Mouse (Mus musculus): ENCODE measurements at regions not wholly inside any gene's neighbourhood (a gene's known extent, or its start where the extent isn't known, plus 50 kb on each side); places are given as distances from the start of the nearest gene placed in this dataset.

- TF ChIP-seq CHD1 (IDR thresholded peaks at IDR 0.05; ENCODE audit: low read depth, low read length) = no peak
Measured at GRCm38 (mm10) chr2:19055500-19055899, 57.4 kb downstream of the 4930426L09Rik start (continued).

GRCm38 (mm10) chr2:19057859-19058258, 59.7 kb downstream of the 4930426L09Rik start:
- no peak overlapping the region for H3K27ac ChIP-seq (ENCODE audit: control insufficient read depth, low read depth, low read length)

GRCm38 (mm10) chr2:19058765-19059164, 60.6 kb downstream of the 4930426L09Rik start:
- TF ChIP-seq ELF1 (IDR thresholded peaks at IDR 0.05; ENCODE audit: low read depth, low read length) = no peak
- TF ChIP-seq ETS1 (IDR thresholded peaks at IDR 0.05; ENCODE audit: low read depth, low read length) = no peak
- TF ChIP-seq TAL1 (IDR thresholded peaks at IDR 0.05; ENCODE audit: low read length) = peak; percentile 59
- peak; percentile 48 to 52 for TF ChIP-seq EP300 (IDR thresholded peaks at IDR 0.05; ENCODE audit: low read depth in 1 of 2, low read length in 2 of 2)
- no peak overlapping the region; a peak in 1 of 4 replicates for H3K4me3 ChIP-seq (ENCODE audit: control insufficient read depth in 1 of 2, insufficient read depth in 1 of 2, low read depth in 2 of 2, low read length in 2 of 2)
- peaks cover 11 to 25% of the 10 kb centered on the region in 2 experiments for H3K4me1 ChIP-seq (ENCODE audit: control insufficient read depth in 1 of 2, insufficient read depth in 2 of 2, low read length in 2 of 2)
- peak; percentile 41 for DNase-seq (ENCODE audit: low read depth, low spot score)
- H3K9me3 ChIP-seq (replicated peaks; ENCODE audit: insufficient read depth, low read length) = no peaks in the 10 kb centered on the region
- no peaks in the 10 kb centered on the region for H3K79me2 ChIP-seq (ENCODE audit: control insufficient read depth, insufficient read depth, low read length, poor library complexity)
- no peak overlapping the region for H3K9ac ChIP-seq (ENCODE audit: control insufficient read depth, low read depth, low read length, poor library complexity, severe bottlenecking)
- H3K36me3 ChIP-seq (ENCODE audit: control insufficient read depth in 1 of 2, insufficient read depth in 2 of 2, low read length in 2 of 2) = peaks cover 0 to 26% of the 10 kb centered on the region in 2 experiments; a peak in 2 of 4 replicates
- H3K27me3 ChIP-seq (ENCODE audit: control insufficient read depth in 1 of 2, insufficient read depth in 2 of 2, low read length in 2 of 2) = no peaks in the 10 kb centered on the region
- peak overlapping the region; percentile 24; the same call in 1 of the 2 replicates for H3K27ac ChIP-seq (ENCODE audit: control insufficient read depth, low read depth, low read length)

More at GRCm38 (mm10) chr2:19057859-19058258, 59.7 kb downstream of the 4930426L09Rik start:
- no peaks in the 10 kb centered on the region for H3K79me2 ChIP-seq (ENCODE audit: control insufficient read depth, insufficient read depth, low read length, poor library complexity)
- DNase-seq (ENCODE audit: low read depth, low spot score) = no peak
- H3K27me3 ChIP-seq (ENCODE audit: control insufficient read depth in 1 of 2, insufficient read depth in 2 of 2, low read length in 2 of 2) = no peaks in the 10 kb centered on the region
- no peak for TF ChIP-seq ZMIZ1 (IDR thresholded peaks at IDR 0.05; ENCODE audit: low read depth, low read length)
- TF ChIP-seq ETS1 (IDR thresholded peaks at IDR 0.05; ENCODE audit: low read depth, low read length) = no peak
- no peak for TF ChIP-seq KAT2A (conservative IDR thresholded peaks at IDR 0.05; ENCODE audit: low read depth, low read length)
- TF ChIP-seq ELF1 (IDR thresholded peaks at IDR 0.05; ENCODE audit: low read depth, low read length) = no peak
- TF ChIP-seq E2F4 (IDR thresholded peaks at IDR 0.05; ENCODE audit: borderline replicate concordance, low read depth, low read length) = no peak
- TF ChIP-seq GABPA (IDR thresholded peaks at IDR 0.05; ENCODE audit: low read depth, low read length) = no peak
- TF ChIP-seq MAFK (IDR thresholded peaks at IDR 0.05; ENCODE audit: borderline replicate concordance, low read depth, low read length) = no peak
- TF ChIP-seq MAZ (IDR thresholded peaks at IDR 0.05; ENCODE audit: low read depth, low read length) = no peak
- no peak for TF ChIP-seq GATA1 (IDR thresholded peaks at IDR 0.05; ENCODE audit: low read depth, low read length)
- no peak for TF ChIP-seq POLR2AphosphoS2 (IDR thresholded peaks at IDR 0.05; ENCODE audit: low read length)
- no peak for TF ChIP-seq MEF2A (IDR thresholded peaks at IDR 0.05; ENCODE audit: extremely low read depth, insufficient replicate concordance, low read depth, low read length, poor library complexity, severe bottlenecking)
- TF ChIP-seq TBP (IDR thresholded peaks at IDR 0.05; ENCODE audit: low read depth, low read length) = no peak
- no peak for TF ChIP-seq MXI1 (IDR thresholded peaks at IDR 0.05; ENCODE audit: low read depth, low read length)
- no peak for TF ChIP-seq HCFC1 (IDR thresholded peaks at IDR 0.05; ENCODE audit: low read depth, low read length)
- no peak for TF ChIP-seq ZKSCAN1 (IDR thresholded peaks at IDR 0.05; ENCODE audit: low read depth, low read length)
- no peak for TF ChIP-seq EP300 (IDR thresholded peaks at IDR 0.05; ENCODE audit: low read depth in 1 of 2, low read length in 2 of 2)
- no peak for TF ChIP-seq POLR2A (IDR thresholded peaks at IDR 0.05; ENCODE audit: control insufficient read depth in 1 of 2, insufficient read depth in 1 of 2, low read depth in 1 of 2, low read length in 2 of 2, poor library complexity in 1 of 2)
- no peak for TF ChIP-seq ZNF384 (IDR thresholded peaks at IDR 0.05; ENCODE audit: low read depth, low read length)
- TF ChIP-seq UBTF (IDR thresholded peaks at IDR 0.05; ENCODE audit: borderline replicate concordance, insufficient read depth, low read depth, low read length) = no peak
- TF ChIP-seq SMC3 (IDR thresholded peaks at IDR 0.05; ENCODE audit: low read depth, low read length) = no peak
- H3K9ac ChIP-seq (ENCODE audit: control insufficient read depth, low read depth, low read length, poor library complexity, severe bottlenecking) = no peak overlapping the region
- no peaks in the 10 kb centered on the region for H3K9me3 ChIP-seq (replicated peaks; ENCODE audit: insufficient read depth, low read length)
- H3K4me3 ChIP-seq (ENCODE audit: control insufficient read depth in 1 of 2, insufficient read depth in 1 of 2, low read depth in 2 of 2, low read length in 2 of 2) = no peak overlapping the region
- H3K36me3 ChIP-seq (ENCODE audit: control insufficient read depth in 1 of 2, insufficient read depth in 2 of 2, low read length in 2 of 2) = peaks cover 0 to 26% of the 10 kb centered on the region in 2 experiments; a peak in 2 of 4 replicates
- peaks cover 11 to 25% of the 10 kb centered on the region in 2 experiments for H3K4me1 ChIP-seq (ENCODE audit: control insufficient read depth in 1 of 2, insufficient read depth in 2 of 2, low read length in 2 of 2)

All from MEL (cell line).